Mouse (Mus musculus) kidney, adult 9 months (tissue): ENCODE data around the gene Dmpk.
"Not testable (repeated sequence)": the region's sequence is repeated elsewhere in the genome, so short reads cannot be mapped to it uniquely, and the experiment has no call there.

ENCODE experiments used
- DNase-seq: peaks from one replicate; pipeline ENCODE4 v3.0.0; 2022

Dmpk gene

DNA sequence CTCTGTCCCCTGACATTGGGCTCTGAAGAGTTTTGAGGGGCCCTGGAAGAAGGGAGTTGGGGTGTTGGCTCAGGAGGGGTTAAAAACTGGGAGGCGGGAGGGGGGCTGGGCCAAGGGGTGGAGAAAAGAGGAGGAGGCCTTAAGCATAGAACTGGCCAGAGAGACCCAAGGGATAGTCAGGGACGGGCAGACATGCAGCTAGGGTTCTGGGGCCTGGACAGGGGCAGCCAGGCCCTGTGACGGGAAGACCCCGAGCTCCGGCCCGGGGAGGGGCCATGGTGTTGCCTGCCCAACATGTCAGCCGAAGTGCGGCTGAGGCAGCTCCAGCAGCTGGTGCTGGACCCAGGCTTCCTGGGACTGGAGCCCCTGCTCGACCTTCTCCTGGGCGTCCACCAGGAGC lies at the start of gene Dmpk:
Gene Dmpk (plus strand): TSS at position 149 of the 400 bp plus-strand sequence.
- DNase-seq, result no peak

DNA sequence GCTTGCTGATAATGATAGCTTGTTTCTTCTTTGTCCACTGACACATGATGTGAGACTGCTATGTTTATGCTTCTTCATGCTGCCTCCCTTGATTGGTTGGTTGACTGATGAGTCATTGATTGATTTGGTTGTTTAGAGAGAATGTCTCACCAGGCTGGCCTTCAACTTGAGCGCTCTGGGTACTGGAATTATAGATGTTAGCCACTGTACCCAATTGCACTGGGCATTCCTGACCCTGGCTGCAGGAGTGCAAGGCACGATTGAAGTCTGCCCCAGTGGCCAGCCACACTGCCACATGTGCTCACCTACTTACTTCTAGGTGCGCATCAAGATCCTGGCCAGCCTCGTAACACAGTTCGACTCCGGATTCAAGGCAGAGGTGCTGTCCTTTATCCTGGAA lies 39.0 kb upstream of the Dmpk start:
- no peak for DNase-seq

DNA sequence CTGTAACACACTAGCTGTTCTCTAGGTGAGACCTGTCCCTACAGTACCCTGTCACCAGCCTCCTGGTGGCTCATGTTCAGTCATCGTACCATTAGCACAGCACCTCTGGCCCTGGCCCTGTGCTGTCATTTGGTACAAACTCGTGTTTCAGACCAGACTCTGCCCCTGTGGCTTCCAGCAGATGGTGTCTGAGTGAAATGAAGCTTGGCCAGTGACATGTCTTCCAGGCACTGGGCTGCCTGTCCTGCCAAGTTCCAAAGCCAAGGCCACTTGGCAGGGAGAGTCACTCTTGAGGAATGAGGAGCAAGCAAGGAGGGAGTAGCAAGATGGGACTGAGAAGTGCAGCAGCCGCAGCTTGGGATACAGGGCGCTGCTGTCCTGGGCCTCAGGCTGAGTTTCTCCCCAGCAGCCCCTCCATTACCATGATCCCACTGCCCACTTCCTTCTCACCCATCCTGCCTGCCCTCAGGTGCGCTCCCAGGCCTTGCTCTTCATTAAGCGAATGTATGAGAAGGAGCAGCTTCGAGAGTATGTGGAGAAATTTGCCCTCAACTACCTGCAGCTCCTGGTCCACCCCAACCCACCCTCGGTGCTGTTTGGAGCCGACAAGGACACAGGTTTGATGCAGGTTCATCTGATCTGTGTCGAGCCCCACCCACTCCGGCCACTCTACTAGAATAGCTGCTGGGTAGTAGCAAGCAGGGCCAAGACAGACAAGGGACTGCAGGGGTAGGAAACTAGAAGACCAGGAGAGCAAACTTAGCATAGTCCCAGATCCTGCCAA lies 37.2 kb upstream of the Dmpk start:
- DNase-seq, result no peak

DNA sequence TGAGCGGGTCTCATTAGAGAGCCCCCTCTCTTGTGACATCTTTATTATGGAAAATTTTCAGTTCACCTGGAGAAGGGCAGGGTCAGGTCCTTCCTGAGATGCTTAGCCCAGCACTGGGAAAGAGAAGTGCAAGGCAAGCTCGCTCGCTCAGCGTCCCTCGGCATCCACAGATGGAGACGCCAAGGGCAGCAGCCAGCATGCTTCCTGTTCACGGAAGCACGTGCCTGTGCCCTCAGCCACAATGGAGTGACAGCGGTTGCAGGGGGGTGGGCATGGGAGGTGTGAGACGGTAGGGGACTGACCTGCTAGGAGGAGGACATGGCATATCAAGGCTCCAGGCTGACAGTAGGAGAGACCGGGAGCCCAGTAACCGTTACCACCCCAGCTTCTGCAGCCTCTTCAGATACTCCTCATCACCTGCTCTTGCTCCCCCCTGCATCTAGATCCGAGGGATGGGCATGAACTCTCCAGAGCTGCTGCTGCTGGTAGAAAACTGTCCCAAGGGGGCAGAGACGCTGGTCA lies 35.6 kb upstream of the Dmpk start:
- no peak for DNase-seq

DNA sequence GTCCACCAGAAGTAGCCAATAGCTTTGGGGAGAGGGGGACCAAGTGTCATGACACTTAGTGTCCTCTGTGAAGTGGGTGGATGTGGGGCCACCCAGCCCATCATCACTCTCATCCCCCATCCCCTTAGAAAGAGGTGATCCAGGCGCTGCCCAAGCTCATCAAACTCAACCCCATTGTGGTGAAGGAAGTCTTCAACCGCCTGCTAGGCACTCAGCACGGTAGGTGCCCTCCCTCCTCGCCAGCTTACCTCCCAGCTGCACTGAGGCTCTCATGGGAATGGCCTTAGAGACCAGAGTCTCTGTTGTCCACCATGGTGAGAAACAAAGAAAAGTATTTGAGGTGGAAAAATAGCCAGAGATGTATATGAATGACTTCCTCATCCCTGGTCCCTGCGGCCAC lies 34.4 kb upstream of the Dmpk start:
- DNase-seq, result no peak

DNA sequence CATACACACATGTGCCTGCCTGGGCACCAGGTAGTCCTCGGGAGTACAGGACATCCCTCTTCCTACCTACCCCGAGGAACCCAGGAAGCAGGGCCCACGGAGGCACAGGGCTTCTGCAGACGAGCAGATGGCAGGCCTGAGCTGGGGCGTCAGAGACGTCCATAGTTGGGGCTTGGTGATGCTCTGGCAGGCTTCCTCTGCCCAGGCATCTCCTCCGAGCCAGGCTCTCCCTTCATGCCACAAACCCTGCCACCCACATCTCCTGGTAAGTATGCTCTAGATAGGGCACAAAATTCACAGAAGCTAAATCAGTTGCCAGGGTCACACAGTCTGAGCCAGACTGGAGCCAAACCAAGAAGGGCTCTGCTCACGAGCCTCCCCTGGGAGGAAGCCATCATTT lies 33.5 kb upstream of the Dmpk start:
- DNase-seq, result no peak

DNA sequence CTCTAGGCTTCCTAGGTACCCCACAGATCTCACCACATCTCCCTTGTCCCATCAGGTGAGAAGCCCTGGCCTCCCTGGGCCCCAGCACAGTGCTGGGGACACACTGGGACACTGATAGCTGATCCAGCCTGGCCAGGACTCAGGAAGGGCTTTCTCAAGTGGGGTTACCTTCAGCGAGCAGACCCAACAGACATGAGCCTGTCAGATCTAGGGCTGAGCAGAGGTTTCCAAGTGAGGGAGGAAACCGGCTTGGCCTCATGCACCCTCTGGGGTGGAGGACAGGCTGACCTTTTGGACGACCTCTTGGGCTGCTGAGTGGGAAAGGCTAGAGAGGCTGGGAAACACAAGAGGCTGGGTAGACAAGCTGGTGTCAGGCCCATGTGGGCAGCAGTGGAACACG lies 32.5 kb upstream of the Dmpk start:
- no peak for DNase-seq

DNA sequence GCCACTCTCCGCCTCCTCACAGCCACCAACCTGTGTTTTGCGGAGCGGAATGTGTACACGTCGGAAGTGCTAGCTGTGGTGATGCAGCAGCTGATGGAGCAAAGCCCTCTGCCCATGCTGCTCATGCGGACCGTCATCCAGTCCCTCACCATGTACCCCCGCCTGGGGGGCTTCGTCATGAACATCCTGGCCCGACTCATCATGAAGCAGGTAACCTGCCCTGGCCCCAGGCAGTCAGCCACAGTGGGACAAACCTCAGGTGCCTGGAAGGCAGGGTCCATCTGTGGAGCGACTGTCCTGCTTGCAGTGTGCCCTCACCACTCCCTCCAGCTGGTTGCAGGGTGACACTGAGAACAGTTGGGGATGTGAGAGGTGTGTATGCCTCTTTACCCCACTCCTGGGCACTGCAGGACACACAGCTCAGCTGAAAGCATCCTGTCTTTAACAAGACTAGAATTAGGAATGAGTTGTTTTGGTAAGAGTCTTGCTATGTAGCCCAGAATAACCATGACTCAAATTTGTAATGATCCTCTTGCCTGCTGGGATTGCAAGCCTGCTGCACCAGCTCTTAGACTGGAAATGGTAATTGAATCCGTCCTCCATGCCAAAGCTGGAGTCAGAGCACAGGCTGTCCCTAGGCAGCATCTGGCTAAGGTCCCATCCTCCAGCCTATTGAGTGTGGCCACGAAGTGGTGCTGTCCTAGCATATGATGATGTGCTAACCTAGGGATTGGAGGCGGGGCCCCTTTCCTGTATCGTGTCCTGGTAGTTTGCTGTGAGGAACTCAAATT lies 31.1 kb upstream of the Dmpk start:
- DNase-seq, result no peak

DNA sequence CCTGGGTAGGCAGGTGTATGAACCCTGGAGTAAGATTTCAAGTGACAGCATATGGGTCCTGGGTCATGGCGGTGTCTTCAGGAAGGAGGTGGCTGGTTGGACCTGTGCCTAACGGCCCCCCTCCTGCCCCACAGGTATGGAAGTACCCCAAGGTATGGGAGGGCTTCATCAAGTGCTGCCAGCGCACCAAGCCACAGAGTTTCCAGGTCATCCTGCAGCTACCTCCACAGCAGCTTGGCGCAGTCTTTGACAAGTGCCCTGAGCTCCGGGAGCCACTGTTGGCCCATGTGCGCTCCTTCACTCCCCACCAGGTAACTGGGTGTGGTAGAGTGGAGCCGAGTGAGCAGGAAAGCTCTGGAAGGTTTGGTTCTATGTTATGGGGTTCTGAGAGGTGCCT lies 30.5 kb upstream of the Dmpk start:
- DNase-seq, result no peak

DNA sequence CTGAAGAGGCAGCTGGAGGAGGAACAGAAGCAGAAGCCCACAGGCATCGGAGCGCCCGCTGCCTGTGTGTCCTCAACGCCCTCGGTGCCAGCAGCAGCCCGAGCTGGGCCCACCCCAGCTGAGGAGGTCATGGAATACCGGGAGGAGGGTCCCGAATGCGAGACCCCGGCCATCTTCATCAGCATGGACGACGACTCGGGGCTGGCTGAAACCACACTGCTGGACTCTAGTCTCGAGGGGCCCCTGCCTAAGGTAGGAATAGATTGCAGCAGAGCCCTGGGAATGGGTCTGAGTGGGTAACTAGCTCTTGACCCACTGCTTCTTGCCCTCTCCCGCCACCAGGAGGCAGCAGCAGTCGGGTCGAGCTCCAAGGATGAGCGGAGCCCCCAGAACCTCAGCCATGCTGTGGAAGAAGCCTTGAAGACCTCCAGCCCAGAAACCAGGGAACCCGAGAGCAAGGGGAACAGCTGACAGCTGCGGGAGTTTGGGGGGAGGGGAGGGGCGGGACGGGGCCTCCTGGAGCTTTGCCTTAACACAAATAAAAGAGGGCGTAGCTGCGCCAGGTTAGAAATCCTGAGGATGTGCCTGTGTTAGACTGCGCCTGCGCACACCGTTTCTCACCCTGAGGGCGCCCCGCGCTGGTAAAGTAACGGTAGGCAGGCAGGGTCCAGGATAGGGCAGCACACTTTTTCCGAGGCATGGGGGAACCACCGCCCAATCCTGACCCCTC lies 29.4 kb upstream of the Dmpk start, which contains the start of gene Rsph6a:
Gene Rsph6a (plus strand): TSS at position 644 of the 730 bp plus-strand sequence.
- no peak for DNase-seq

DNA sequence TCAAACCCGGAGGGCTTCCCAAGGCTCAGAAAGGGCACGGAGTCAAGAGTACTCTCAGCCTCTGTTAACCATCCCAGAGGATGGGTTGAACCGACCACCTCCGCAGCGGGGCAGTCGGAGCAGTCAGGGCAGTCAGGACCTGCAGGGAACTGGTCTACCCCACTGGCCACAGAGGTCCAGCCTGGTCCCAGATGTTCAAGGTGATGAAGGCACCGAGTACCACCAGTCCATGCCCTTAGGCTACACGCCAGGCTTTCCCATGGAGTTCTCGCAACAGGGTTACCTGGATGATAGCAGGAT lies 28.9 kb upstream of the Dmpk start:
- DNase-seq, result no peak

DNA sequence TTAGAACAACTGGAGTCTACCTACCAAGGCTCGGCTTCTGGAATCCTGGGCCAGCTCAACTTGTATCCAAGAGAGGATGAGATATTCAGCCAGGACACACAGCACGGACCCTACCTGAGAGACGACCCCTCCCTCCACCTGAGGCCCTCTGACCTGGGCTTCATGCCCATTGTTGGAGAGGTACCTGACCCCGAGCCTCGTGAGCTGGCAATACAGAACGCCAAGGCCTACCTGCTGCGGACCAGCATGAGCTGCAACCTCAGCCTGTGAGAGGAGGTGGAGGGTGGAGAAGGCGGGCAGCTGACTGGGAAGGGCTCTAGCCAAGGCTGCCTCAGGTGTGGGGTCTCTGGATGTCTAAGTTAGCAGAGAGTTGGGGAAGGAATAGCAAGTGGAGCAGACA lies 28.5 kb upstream of the Dmpk start:
- no peak for DNase-seq

DNA sequence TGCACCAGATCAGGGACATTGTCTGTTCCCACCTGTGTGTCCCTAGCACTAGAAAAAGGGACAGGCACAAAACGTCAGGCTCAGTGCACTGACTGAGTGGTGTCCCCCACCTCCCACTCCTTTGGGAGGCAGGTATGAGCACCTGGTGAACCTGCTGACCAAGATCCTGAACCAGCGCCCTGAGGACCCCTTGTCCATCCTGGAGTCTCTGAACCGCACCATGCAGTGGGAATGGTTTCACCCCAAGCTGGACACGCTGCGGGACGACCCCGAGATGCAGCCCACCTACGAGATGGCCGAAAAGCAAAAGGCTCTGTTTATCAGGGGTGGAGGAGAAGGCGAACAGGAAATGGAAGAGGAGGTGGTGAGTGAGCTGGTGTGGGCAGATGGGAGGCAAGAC lies 26.2 kb upstream of the Dmpk start:
- no peak for DNase-seq

DNA sequence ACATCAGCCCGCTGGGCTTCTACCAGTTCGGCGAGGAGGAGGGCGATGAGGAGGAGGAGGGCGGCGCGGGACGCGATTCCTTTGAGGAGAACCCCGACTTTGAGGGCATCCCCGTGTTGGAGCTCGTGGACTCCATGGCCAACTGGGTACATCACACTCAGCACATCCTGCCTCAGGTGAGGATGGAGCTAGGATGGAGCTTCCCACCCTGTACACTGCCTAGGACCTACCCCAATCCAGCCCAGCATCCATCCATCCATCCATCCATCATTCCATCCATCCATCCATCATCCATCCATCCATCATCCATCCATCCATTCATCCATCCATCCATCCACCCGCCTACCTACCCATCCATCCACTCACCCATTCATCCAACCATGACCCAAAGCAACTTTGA lies 17.8 kb upstream of the Dmpk start:
- no peak for DNase-seq

DNA sequence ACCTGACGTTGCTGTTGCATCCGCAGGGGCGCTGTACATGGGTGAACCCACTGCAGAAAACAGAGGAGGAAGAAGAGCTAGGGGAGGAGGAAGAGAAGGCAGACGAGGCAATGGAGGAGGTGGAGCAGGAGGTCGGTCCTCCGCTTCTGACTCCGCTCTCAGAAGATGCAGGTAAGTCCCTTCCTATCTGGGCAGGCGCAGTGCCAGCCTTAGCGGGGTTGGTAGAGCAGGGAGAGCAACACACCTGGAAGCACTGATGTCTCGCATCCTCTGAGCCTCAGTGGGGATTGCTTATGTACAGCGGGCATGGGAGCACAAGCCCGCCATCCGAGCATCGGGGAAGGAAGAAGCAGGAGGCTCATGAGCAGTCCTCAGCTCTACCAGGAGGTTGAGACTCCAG lies 16.6 kb upstream of the Dmpk start:
- DNase-seq, result no peak

DNA sequence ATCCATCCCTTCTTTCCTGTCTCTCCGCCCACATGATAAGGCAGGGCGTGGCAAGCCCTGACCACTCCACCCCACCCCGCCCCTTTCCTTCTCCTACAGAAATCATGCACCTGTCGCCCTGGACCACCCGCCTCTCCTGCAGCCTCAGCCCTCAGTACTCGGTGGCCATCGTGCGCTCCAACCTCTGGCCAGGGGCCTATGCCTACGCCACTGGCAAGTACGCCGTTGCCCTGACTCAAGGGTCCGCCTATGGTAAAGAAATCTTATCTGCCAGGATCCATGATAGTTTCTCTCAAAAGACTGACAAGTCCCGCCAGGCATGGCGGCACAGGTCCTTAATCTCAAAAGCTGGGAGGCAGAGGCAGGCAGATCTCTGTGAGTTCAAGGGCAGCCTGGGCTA lies 15.7 kb upstream of the Dmpk start:
- no peak for DNase-seq

DNA sequence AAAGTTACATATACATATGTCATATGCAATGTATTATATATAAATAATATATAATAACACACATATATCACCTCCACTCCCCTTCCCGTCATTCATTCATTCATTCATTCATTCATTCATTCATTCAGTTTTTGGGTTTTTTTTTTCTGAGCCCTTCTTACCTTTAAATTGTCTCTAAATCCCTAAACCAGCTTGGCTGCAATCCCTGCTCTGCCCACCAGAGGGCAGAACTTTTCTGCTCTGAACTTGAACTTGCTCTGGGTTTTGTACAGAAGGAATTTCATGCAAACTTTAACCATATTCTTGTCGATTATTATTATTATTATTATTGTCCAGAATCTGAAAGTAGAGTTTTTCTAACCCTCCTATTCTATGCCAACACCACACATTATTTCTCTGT lies 14.9 kb upstream of the Dmpk start:
- peak; percentile 83 for DNase-seq

DNA sequence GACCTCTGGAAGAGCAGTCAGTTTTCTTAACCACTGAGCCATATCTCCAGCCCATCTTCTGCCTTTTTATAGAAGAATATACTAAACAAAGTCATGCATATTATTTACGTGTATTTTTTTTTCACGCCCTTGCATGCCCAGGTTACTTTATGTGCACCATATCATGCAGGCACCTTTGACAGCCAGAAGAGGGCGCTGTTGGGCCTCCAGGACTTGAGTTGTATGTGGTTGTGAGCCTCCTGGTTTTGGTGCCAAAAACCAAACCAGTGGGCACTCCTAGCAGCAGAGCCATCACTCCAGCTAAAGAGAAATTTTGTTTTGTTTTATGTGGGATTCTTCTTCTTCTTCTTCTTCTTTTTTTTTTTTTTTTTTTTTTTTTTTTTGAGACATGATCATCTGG lies 14.1 kb upstream of the Dmpk start:
- DNase-seq, result no peak

DNA sequence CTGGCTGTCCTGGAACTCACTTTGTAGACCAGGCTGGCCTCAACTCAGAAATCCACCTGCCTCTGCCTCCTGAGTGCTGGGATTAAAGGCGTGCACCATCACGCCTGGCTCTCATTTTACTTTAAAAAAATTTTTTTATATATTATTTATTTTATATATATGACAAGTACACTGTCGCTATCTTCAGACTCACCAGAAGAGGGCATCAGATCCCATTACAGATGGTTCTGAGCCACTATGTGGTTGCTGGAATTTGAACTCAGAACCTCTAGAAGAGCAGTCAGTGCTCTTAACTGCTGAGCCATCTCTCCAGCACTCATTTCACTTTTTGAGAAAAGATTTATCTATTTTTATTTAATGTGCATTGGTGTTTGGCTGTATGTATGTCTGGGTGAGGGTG lies 12.6 kb upstream of the Dmpk start:
- not testable (repeated sequence) for DNase-seq

DNA sequence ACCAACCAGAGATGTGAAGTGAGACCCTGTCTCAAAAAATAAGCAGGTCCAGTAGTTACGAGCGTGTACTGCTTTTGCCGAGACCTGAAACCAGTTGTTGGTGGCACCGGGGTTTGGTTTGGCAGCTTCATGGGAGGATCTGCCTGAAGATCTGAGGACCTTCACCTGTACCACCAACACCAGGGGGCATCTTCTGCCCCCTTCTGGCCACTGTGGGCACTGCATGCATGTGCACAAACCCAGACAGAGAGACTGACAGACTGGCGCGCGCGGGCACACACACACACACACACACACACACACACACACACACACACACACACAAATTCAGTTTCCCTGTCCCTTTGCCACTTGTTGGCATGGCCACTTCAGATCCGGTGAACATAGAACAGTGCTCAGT lies 10.1 kb upstream of the Dmpk start:
- no peak for DNase-seq

DNA sequence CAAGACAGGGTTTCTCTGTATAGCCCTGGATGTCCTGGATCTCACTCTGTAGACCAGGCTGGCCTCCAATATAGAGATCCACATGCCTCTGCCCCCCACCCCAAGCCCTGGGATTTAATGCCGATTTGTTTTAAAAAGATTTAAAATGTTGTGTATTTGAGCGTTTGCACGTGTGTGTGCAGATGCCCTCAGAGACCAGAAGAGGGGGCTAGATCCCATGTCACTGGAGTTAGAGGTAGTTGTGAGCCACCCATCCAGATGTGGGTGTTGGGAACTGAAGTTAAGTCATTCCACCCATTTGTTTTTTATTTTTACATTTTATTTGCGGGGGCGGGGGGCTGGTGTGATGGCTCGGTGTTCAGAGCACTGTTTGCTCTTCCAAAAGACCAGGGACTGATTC lies 9.2 kb upstream of the Dmpk start:
- no peak for DNase-seq

DNA sequence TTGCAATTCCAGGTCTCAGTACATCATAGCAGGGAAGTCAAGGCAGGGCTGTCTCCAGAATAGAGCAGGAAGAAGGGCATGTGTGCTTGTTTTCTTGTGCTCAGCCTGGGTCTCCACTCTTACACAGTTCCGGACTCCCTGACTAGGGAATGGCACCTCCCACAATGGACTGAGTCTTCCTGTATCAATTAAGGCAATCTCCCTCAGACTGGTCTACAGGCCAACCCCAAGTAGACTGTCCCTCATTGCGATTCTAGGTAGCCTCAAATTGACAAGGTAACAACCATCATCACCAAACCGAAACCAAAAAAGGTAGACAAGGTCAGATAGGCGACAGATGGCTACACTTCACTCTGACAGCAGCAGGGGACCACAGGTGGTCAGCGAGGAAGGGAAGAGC lies 8.4 kb upstream of the Dmpk start:
- no peak for DNase-seq

DNA sequence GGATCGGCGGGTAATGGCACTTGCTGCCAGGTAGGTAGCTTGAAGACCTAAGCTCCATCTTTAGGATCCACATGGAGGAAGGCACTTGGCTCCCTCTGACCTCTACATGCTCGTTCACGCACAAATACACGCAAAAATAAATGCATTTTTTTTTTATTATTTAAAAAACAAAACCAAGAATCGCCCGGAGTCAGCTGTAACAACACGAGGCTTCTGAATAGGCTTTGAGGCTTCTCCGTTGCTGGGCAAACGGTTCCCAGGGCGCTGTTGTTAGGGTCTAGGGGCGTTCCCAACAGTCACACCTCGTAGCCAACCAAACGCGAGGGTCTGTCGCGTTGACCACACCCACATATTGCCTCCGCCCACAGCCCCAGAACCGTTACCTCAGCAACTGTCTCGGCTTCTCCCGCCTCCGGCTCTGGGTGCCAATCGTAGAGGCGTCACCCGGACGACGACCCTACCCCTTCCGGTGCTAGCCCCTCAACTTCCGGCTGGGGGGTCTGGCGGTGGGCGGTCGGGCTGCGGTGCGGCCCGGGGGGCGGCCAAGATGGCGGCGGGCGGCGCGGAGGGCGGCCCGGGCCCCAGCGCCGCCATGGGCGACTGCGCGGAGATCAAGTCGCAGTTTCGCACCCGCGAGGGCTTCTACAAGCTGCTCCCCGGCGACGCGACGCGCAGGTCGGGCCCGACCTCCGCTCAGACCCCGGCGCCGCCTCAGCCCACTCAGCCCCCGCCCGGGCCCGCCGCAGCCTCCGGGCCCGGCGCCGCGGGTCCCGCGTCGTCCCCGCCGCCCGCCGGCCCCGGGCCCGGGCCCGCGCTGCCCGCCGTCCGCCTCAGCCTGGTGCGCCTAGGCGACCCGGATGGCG lies 7.7 kb upstream of the Dmpk start, which contains the start of gene Dmwd:
Gene Dmwd (plus strand): TSS at position 505 of the 863 bp plus-strand sequence.
- DNase-seq, result peak; percentile 97
